17 mouse cellular contexts compared by ENCODE assay signal in genomic region chr10:57828649-57829048, GRCm38 (mm10). TPM values are rescaled to one million over a fixed set of nuclear protein-coding genes. Genes with fewer than 3 reads are reported as not detected.
DNase-seq lines count a peak whose midpoint lies in the region; ATAC-seq and TF ChIP-seq lines count a peak whose summit lies in the region.
"Had no signal": no experiment of that assay in that cellular context is flagged by ENCODE, and none has a peak within 500 bp of the region (broad histone marks: within the 10 kb centered on the region; RNA-seq: fewer than 3 reads in every experiment).

No protein-coding gene starts in this region.

- peak in 1 of 2 experiments; percentile 12 for DNase-seq in layer of hippocampus, adult 2 months (ENCODE audit: low spot score in 2 of 2)
- DNase-seq in layer of hippocampus, postnatal 10 days (ENCODE audit: low spot score in 2 of 2) = no peak
- peak; percentile 8 for DNase-seq in embryo, embryonic 11.5 days (ENCODE audit: low read depth, low spot score)
- no peak for DNase-seq in testis, postnatal 14 days (ENCODE audit: low spot score)
- DNase-seq in testis, postnatal 10 days (ENCODE audit: low spot score) = no peak
- no peak for DNase-seq in adrenal gland, adult 2 months
- DNase-seq: heart, adult 2 months; liver, embryonic 13.5 days; thymus, postnatal 36 days had no signal

- peak overlapping the region; percentile 6; the same call in 1 of the 2 replicates for H3K27ac ChIP-seq in layer of hippocampus, adult 2 months
- no peak overlapping the region for H3K27ac ChIP-seq in hindbrain, embryonic 12.5 days
- H3K27ac ChIP-seq in midbrain, embryonic 15.5 days = no peak overlapping the region
- H3K27ac ChIP-seq: heart, adult 2 months; liver, embryonic 13.5 days; macrophage had no signal

- peaks cover 4% of the 10 kb centered on the region; the same call in 1 of the 2 replicates for H3K4me1 ChIP-seq in hindbrain, embryonic 12.5 days
- peaks cover 4% of the 10 kb centered on the region; the same call in 1 of the 2 replicates for H3K4me1 ChIP-seq in midbrain, embryonic 15.5 days
- H3K4me1 ChIP-seq: liver, embryonic 13.5 days had no signal

- peak; percentile 81 for ATAC-seq in hindbrain, embryonic 12.5 days (ENCODE audit: low FRiP score)
- peak; percentile 79 for ATAC-seq in midbrain, embryonic 15.5 days (replicated peaks)
- ATAC-seq: activated CD4-positive, CD25-positive, alpha-beta regulatory T cell, adult 4 months had no signal

- no peak overlapping the region for H3K4me3 ChIP-seq in layer of hippocampus, adult 2 months
- H3K4me3 ChIP-seq in hindbrain, embryonic 12.5 days = no peak overlapping the region
- H3K4me3 ChIP-seq in midbrain, embryonic 15.5 days = no peak overlapping the region
- H3K4me3 ChIP-seq: heart, adult 2 months; liver, embryonic 13.5 days had no signal

- no peaks in the 10 kb centered on the region for H3K36me3 ChIP-seq in hindbrain, embryonic 12.5 days
- H3K36me3 ChIP-seq in midbrain, embryonic 15.5 days (replicated peaks) = no peaks in the 10 kb centered on the region
- H3K36me3 ChIP-seq: G1E; liver, embryonic 13.5 days had no signal

- H3K27me3 ChIP-seq in hindbrain, embryonic 12.5 days = no peaks in the 10 kb centered on the region; the same call in 1 of the 2 replicates
- 0 out of 2 replicates have a peak, but pooled peaks cover 3% of the 10 kb centered on the region for H3K27me3 ChIP-seq in midbrain, embryonic 15.5 days (replicated peaks)
- H3K27me3 ChIP-seq: liver, embryonic 13.5 days had no signal

- WGBS in hindbrain, embryonic 12.5 days = 23% methylated on average over 5 of the region's 5 CpGs
- WGBS in midbrain, embryonic 15.5 days = 8% methylated on average over 5 of the region's 5 CpGs

- H3K9me3 ChIP-seq in hindbrain, embryonic 12.5 days (replicated peaks) = no peaks in the 10 kb centered on the region
- no peaks in the 10 kb centered on the region for H3K9me3 ChIP-seq in midbrain, embryonic 15.5 days
- H3K9me3 ChIP-seq: G1E; liver, embryonic 13.5 days had no signal

- no peak overlapping the region for H3K9ac ChIP-seq in hindbrain, embryonic 12.5 days
- H3K9ac ChIP-seq in midbrain, embryonic 15.5 days = no peak overlapping the region
- H3K9ac ChIP-seq: liver, embryonic 13.5 days had no signal

- H3K4me2 ChIP-seq in hindbrain, embryonic 12.5 days (replicated peaks) = no peak overlapping the region
- H3K4me2 ChIP-seq in midbrain, embryonic 15.5 days = no peak overlapping the region
- H3K4me2 ChIP-seq: liver, embryonic 13.5 days had no signal

- TF ChIP-seq CTCF in layer of hippocampus, adult 2 months (conservative IDR thresholded peaks at IDR 0.05) = no peak

RNA-seq across cellular contexts. Expression of gene Smpdl3a, which starts 34.5 kb away (rescaled TPM):
- total RNA-seq in layer of hippocampus, adult 2 months (2021) = 10 to 100 TPM; 23.7 to 24.8 TPM
- total RNA-seq in layer of hippocampus, postnatal 10 days (2021) = 10 to 100 TPM; 25.6 to 27.4 TPM
- 13.3 and 17.1 TPM in 2 replicates for polyA plus RNA-seq in hindbrain, embryonic 12.5 days (2016; fragmentation: Nextera tagmentation; extraction: Ambion mirVana)
- polyA plus RNA-seq in midbrain, embryonic 15.5 days (2015; fragmentation: Nextera tagmentation; extraction: Ambion mirVana) = 17.8 and 22.2 TPM in 2 replicates
- 10 to 100 TPM; 46.4 to 53.8 TPM for total RNA-seq in adrenal gland, adult 2 months (2021)
- polyA plus RNA-seq in adrenal gland, adult 2 months (2012; rRNA removed) = 84.3 and 99.7 TPM in 2 replicates
- total RNA-seq: G1E had no signal
- polyA plus RNA-seq: G1E had no signal

RNA-seq across cellular contexts. Expression of gene Fabp7, which starts 44.0 kb away (rescaled TPM):
- total RNA-seq in layer of hippocampus, adult 2 months (2021) = 10 to 100 TPM; 69.9 to 86.0 TPM
- 100 to 1,000 TPM; 606 to 635 TPM for total RNA-seq in layer of hippocampus, postnatal 10 days (2021)
- 1,425 and 1,599 TPM in 2 replicates for polyA plus RNA-seq in hindbrain, embryonic 12.5 days (2016; fragmentation: Nextera tagmentation; extraction: Ambion mirVana)
- 1,183 and 1,204 TPM in 2 replicates for polyA plus RNA-seq in midbrain, embryonic 15.5 days (2015; fragmentation: Nextera tagmentation; extraction: Ambion mirVana)
- under 1 TPM; 0.75 to 0.90 TPM for total RNA-seq in adrenal gland, adult 2 months (2021)
- 0.25 TPM in 1 of 2 replicates, not detected in the other for polyA plus RNA-seq in adrenal gland, adult 2 months (2012; rRNA removed)
- total RNA-seq: common myeloid progenitor, adult 5-6 weeks; hematopoietic stem cell, adult 5-6 weeks; neutrophil, adult 5-6 weeks had no signal
- polyA plus RNA-seq: activated CD4-positive, CD25-positive, alpha-beta regulatory T cell, adult 4 months; G1E had no signal

Comparison
In these comparisons a context has a peak if more than half of its experiments do, and no peak if none do; other contexts are left out.
1. RNA of gene Fabp7, which starts 44.0 kb away (total RNA-seq): 606 to 635 TPM in layer of hippocampus, postnatal 10 days and 69.9 to 86.0 TPM in layer of hippocampus, adult 2 months; 0.75 to 0.90 TPM in adrenal gland, adult 2 months; every median in the first group is over 10 times any median in the second.